Mouse (Mus musculus): Measurements from ENCODE around the gene Zswim3.

- TF ChIP-seq CTCF (IDR thresholded peaks at IDR 0.05; ENCODE audit: low read depth, low read length) (no peak), POLR2A (IDR thresholded peaks at IDR 0.05; ENCODE audit: extremely low read depth, insufficient read depth, low read length) (peak; percentile 85)
Observed at GRCm38 (mm10) chr2:164804533-164805331, at the start of gene Zswim3, which contains the start of gene Acot8.

Measured in liver, adult 2 months (tissue).